Mouse (Mus musculus) myocyte (in vitro differentiated cells): ENCODE data around the gene Hhat. TPM values are rescaled to one million over a fixed set of nuclear protein-coding genes. Genes with fewer than 3 reads are reported as not detected.

Experiments
- H3K27me3 ChIP-seq: one replicate; pipeline ENCODE4 v1.6.1; 2011; ENCODE audit not compliant: control insufficient read depth, insufficient read depth, insufficient read length
- H3K36me3 ChIP-seq: one replicate; pipeline ENCODE4 v1.6.1; 2011; ENCODE audit not compliant: control insufficient read depth, insufficient read depth
- H3K4me2 ChIP-seq: one replicate; pipeline ENCODE4 v1.6.1; 2011; ENCODE audit warnings: low read depth, control low read depth
- H3K4me3 ChIP-seq: one replicate; pipeline ENCODE4 v1.5.1; 2011; ENCODE audit warnings: mild to moderate bottlenecking, control low read depth, moderate library complexity
- H3K79me2 ChIP-seq: one replicate; pipeline ENCODE4 v1.6.1; 2011; ENCODE audit not compliant: control insufficient read depth, insufficient read depth
- H3ac ChIP-seq: one replicate; pipeline ENCODE4 v1.6.1; 2011; ENCODE audit not compliant: control insufficient read depth, insufficient read length
- CEBPB ChIP-seq: IDR thresholded peaks from 2 replicates; pipeline ENCODE4 v1.6.1; 2011; ENCODE audit warnings: mild to moderate bottlenecking, moderate library complexity; ENCODE audit not compliant: poor library complexity, insufficient read depth, severe bottlenecking
- E2F4 ChIP-seq: IDR thresholded peaks from one replicate; pipeline ENCODE4 v1.6.1; 2011; ENCODE audit warnings: mild to moderate bottlenecking, control low read depth, moderate library complexity; ENCODE audit not compliant: insufficient read depth
- MAX ChIP-seq: IDR thresholded peaks from one replicate; pipeline ENCODE4 v1.6.1; 2011; ENCODE audit warnings: low read depth, mild to moderate bottlenecking, control low read depth
- MYOD1 ChIP-seq, 3 experiments: IDR thresholded peaks; one replicate each; pipeline ENCODE4 v1.6.1; 2011; ENCODE audit warnings: control low read depth in 2 of 3, low read depth in 2 of 3, mild to moderate bottlenecking in 2 of 3, moderate library complexity in 1 of 3; ENCODE audit not compliant: insufficient read length in 2 of 3, control insufficient read depth in 1 of 3
- MYOG ChIP-seq, 3 experiments: IDR thresholded peaks; one replicate each; pipeline ENCODE4 v1.6.1; 2011; ENCODE audit warnings: control low read depth in 2 of 3, low read depth in 2 of 3, mild to moderate bottlenecking in 2 of 3; ENCODE audit not compliant: insufficient read length in 2 of 3, control insufficient read depth in 1 of 3, insufficient read depth in 1 of 3
- POLR2A ChIP-seq: IDR thresholded peaks from one replicate; pipeline ENCODE4 v1.6.1; 2011; ENCODE audit warnings: low read depth, mild to moderate bottlenecking, control low read depth, moderate library complexity; ENCODE audit not compliant: insufficient read length
- POLR2AphosphoS2 ChIP-seq: IDR thresholded peaks from one replicate; pipeline ENCODE4 v1.6.1; 2011; ENCODE audit warnings: low read depth, control low read depth; ENCODE audit not compliant: insufficient read length
- REST ChIP-seq: IDR thresholded peaks from one replicate; pipeline ENCODE4 v1.6.1; 2011; ENCODE audit warnings: mild to moderate bottlenecking, control low read depth, moderate library complexity; ENCODE audit not compliant: insufficient read depth, insufficient read length
- SRF ChIP-seq: IDR thresholded peaks from one replicate; pipeline ENCODE4 v1.6.1; 2011; ENCODE audit warnings: low read depth; ENCODE audit not compliant: control insufficient read depth, insufficient read length
- TCF12 ChIP-seq: IDR thresholded peaks from one replicate; pipeline ENCODE4 v1.6.1; 2011; ENCODE audit warnings: mild to moderate bottlenecking, control low read depth; ENCODE audit not compliant: poor library complexity, insufficient read depth, severe bottlenecking
- TCF3 ChIP-seq: IDR thresholded peaks from one replicate; pipeline ENCODE4 v1.6.1; 2011; ENCODE audit warnings: low read depth, control low read depth; ENCODE audit not compliant: insufficient read length
- USF1 ChIP-seq: IDR thresholded peaks from one replicate; pipeline ENCODE4 v1.6.1; 2011; ENCODE audit warnings: low read depth, mild to moderate bottlenecking, control low read depth, moderate library complexity
- polyA plus RNA-seq: library from polyadenylated mRNA; unstranded; fragments of >200 nt; fragmentation: generic; extraction: Trizol; gene quantifications from one replicate; pipeline ENCODE4 v1.2.1, GENCODE M21; 2012; ENCODE audit warnings: missing spikeins

Gene Hhat
- polyA plus RNA-seq, 1 experiment: 4.4 TPM

- TF ChIP-seq MAX (no peak), SRF (no peak), MYOD1 (IDR thresholded peaks at IDR 0.05; ENCODE audit: control insufficient read depth in 1 of 3, insufficient read length in 2 of 3, low read depth in 2 of 3) (no peak), REST (no peak), USF1 (no peak), POLR2A (no peak), E2F4 (no peak), MYOG (IDR thresholded peaks at IDR 0.05; ENCODE audit: control insufficient read depth in 1 of 3, insufficient read depth in 1 of 3, insufficient read length in 2 of 3, low read depth in 2 of 3) (no peak), TCF3 (no peak), TCF12 (no peak)
- no peaks in the 10 kb centered on the region for H3K79me2 ChIP-seq
These were observed 164.1 kb downstream of the Hhat start for GRCm38 (mm10) chr1:192606876-192607275.

GRCm38 (mm10) chr1:192604413-192604812, 166.6 kb downstream of the Hhat start:
- H3K79me2 ChIP-seq: no peaks in the 10 kb centered on the region
- no peak overlapping the region for H3K4me3 ChIP-seq
- H3K36me3 ChIP-seq: no peaks in the 10 kb centered on the region
- no peak overlapping the region for H3ac ChIP-seq
- H3K4me2 ChIP-seq: no peak overlapping the region
- H3K27me3 ChIP-seq: no peaks in the 10 kb centered on the region
- no peak for TF ChIP-seq E2F4
- TF ChIP-seq POLR2A: no peak
- no peak for TF ChIP-seq MYOG (IDR thresholded peaks at IDR 0.05; ENCODE audit: control insufficient read depth in 1 of 3, insufficient read depth in 1 of 3, insufficient read length in 2 of 3, low read depth in 2 of 3)
- no peak for TF ChIP-seq TCF12
- TF ChIP-seq SRF: no peak
- no peak for TF ChIP-seq POLR2AphosphoS2
- TF ChIP-seq TCF3: no peak
- TF ChIP-seq REST: no peak
- no peak for TF ChIP-seq MAX
- no peak for TF ChIP-seq USF1
- TF ChIP-seq CEBPB: no peak
- TF ChIP-seq MYOD1 (IDR thresholded peaks at IDR 0.05; ENCODE audit: control insufficient read depth in 1 of 3, insufficient read length in 2 of 3, low read depth in 2 of 3): no peak

More at GRCm38 (mm10) chr1:192606876-192607275, 164.1 kb downstream of the Hhat start:
- Histone ChIP-seq H3K4me2 (no peak overlapping the region), H3K27me3 (no peaks in the 10 kb centered on the region), H3K4me3 (no peak overlapping the region), H3K36me3 (no peaks in the 10 kb centered on the region), H3ac (no peak overlapping the region)

GRCm38 (mm10) chr1:192603556-192603955, 167.5 kb downstream of the Hhat start:
- TF ChIP-seq REST: no peak
- TF ChIP-seq TCF12: no peak
- TF ChIP-seq POLR2A: no peak
- no peak for TF ChIP-seq MYOG (IDR thresholded peaks at IDR 0.05; ENCODE audit: control insufficient read depth in 1 of 3, insufficient read depth in 1 of 3, insufficient read length in 2 of 3, low read depth in 2 of 3)
- TF ChIP-seq MYOD1 (IDR thresholded peaks at IDR 0.05; ENCODE audit: control insufficient read depth in 1 of 3, insufficient read length in 2 of 3, low read depth in 2 of 3): no peak
- TF ChIP-seq E2F4: no peak
- no peak for TF ChIP-seq POLR2AphosphoS2
- TF ChIP-seq CEBPB: no peak
- no peak for TF ChIP-seq MAX
- no peak for TF ChIP-seq SRF
- no peak for TF ChIP-seq TCF3
- no peak for TF ChIP-seq USF1
- Histone ChIP-seq H3ac (no peak overlapping the region), H3K4me2 (no peak overlapping the region), H3K36me3 (no peaks in the 10 kb centered on the region), H3K79me2 (no peaks in the 10 kb centered on the region), H3K4me3 (no peak overlapping the region), H3K27me3 (no peaks in the 10 kb centered on the region)

- no peaks in the 10 kb centered on the region for H3K27me3 ChIP-seq
- H3ac ChIP-seq: no peak overlapping the region
- no peaks in the 10 kb centered on the region for H3K79me2 ChIP-seq
- H3K4me2 ChIP-seq: no peak overlapping the region
- no peaks in the 10 kb centered on the region for H3K36me3 ChIP-seq
- H3K4me3 ChIP-seq: no peak overlapping the region
- TF ChIP-seq MYOG (IDR thresholded peaks at IDR 0.05; ENCODE audit: control insufficient read depth in 1 of 3, insufficient read depth in 1 of 3, insufficient read length in 2 of 3, low read depth in 2 of 3) (no peak), MAX (no peak), TCF3 (no peak), CEBPB (no peak), MYOD1 (IDR thresholded peaks at IDR 0.05; ENCODE audit: control insufficient read depth in 1 of 3, insufficient read length in 2 of 3, low read depth in 2 of 3) (no peak), TCF12 (no peak), E2F4 (no peak)
These were observed 169.8 kb downstream of the Hhat start for GRCm38 (mm10) chr1:192601206-192601605.

GRCm38 (mm10) chr1:192599746-192600145, 171.3 kb downstream of the Hhat start:
- Histone ChIP-seq H3K79me2 (no peaks in the 10 kb centered on the region), H3K36me3 (no peaks in the 10 kb centered on the region), H3K4me2 (no peak overlapping the region), H3K27me3 (no peaks in the 10 kb centered on the region), H3ac (no peak overlapping the region), H3K4me3 (no peak overlapping the region)
- TF ChIP-seq POLR2AphosphoS2 (no peak), TCF12 (no peak), REST (no peak), MAX (no peak), POLR2A (no peak), E2F4 (no peak), SRF (no peak), MYOG (IDR thresholded peaks at IDR 0.05; ENCODE audit: control insufficient read depth in 1 of 3, insufficient read depth in 1 of 3, insufficient read length in 2 of 3, low read depth in 2 of 3) (no peak), MYOD1 (IDR thresholded peaks at IDR 0.05; ENCODE audit: control insufficient read depth in 1 of 3, insufficient read length in 2 of 3, low read depth in 2 of 3) (no peak), TCF3 (no peak), USF1 (no peak), CEBPB (no peak)
